Mouse (Mus musculus): ENCODE data around the gene Rce1. TPM values are rescaled to one million over a fixed set of nuclear protein-coding genes. Genes with fewer than 3 reads are reported as not detected.

Gene Rce1
- polyA plus RNA-seq, 1 experiment: not detected

- H3K4me1 ChIP-seq (ENCODE audit: control insufficient read depth, insufficient read depth, low read length): peaks cover 10% of the 10 kb centered on the region; the same call in 1 of the 2 replicates
Observed at GRCm38 (mm10) chr19:4625829-4626535, 541 bp upstream of the Rce1 start.

GRCm38 (mm10) chr19:4624406-4625178 lies 849 bp downstream of the Rce1 start:
- Histone ChIP-seq H3K4me1 (ENCODE audit: control insufficient read depth, insufficient read depth, low read length) (peaks cover 10% of the 10 kb centered on the region; the same call in 1 of the 2 replicates), H3K4me3 (ENCODE audit: insufficient read depth, low read depth, low read length) (peak overlapping the region; percentile 97), H3K27ac (ENCODE audit: insufficient read depth, low read depth, low read length) (no peak overlapping the region)
- no peak for TF ChIP-seq CTCF (IDR thresholded peaks at IDR 0.05; ENCODE audit: insufficient read depth, low read depth, low read length)
- TF ChIP-seq POLR2A (IDR thresholded peaks at IDR 0.05; ENCODE audit: insufficient read depth, low read depth, low read length): no peak
- WGBS: 17% methylated on average over 4 of the region's 4 CpGs

More at GRCm38 (mm10) chr19:4625829-4626535, 541 bp upstream of the Rce1 start:
- under 1% methylated on average over 35 of the region's 35 CpGs for WGBS
- Histone ChIP-seq H3K27ac (ENCODE audit: insufficient read depth, low read depth, low read length) (0 out of 2 replicates have a peak overlapping the region, but pooled peaks have one; percentile 42), H3K4me3 (ENCODE audit: insufficient read depth, low read depth, low read length) (peak overlapping the region; percentile 97)
- no peak for TF ChIP-seq POLR2A (IDR thresholded peaks at IDR 0.05; ENCODE audit: insufficient read depth, low read depth, low read length)
- TF ChIP-seq CTCF (IDR thresholded peaks at IDR 0.05; ENCODE audit: insufficient read depth, low read depth, low read length): no peak

GRCm38 (mm10) chr19:4624006-4624405 lies 1.4 kb downstream of the Rce1 start:
- Histone ChIP-seq H3K4me1 (ENCODE audit: control insufficient read depth, insufficient read depth, low read length) (peaks cover 10% of the 10 kb centered on the region; the same call in 1 of the 2 replicates), H3K27ac (ENCODE audit: insufficient read depth, low read depth, low read length) (no peak overlapping the region), H3K4me3 (ENCODE audit: insufficient read depth, low read depth, low read length) (no peak overlapping the region)
- WGBS: 89% methylated on average over 12 of the region's 12 CpGs
- no peak for TF ChIP-seq POLR2A (IDR thresholded peaks at IDR 0.05; ENCODE audit: insufficient read depth, low read depth, low read length)
- TF ChIP-seq CTCF (IDR thresholded peaks at IDR 0.05; ENCODE audit: insufficient read depth, low read depth, low read length): no peak

- H3K4me3 ChIP-seq (ENCODE audit: insufficient read depth, low read depth, low read length): no peak overlapping the region
- no peak overlapping the region for H3K27ac ChIP-seq (ENCODE audit: insufficient read depth, low read depth, low read length)
- 94% methylated on average over 9 of the region's 9 CpGs for WGBS
- H3K4me1 ChIP-seq (ENCODE audit: control insufficient read depth, insufficient read depth, low read length): peaks cover 10% of the 10 kb centered on the region; the same call in 1 of the 2 replicates
- TF ChIP-seq POLR2A (IDR thresholded peaks at IDR 0.05; ENCODE audit: insufficient read depth, low read depth, low read length) (no peak), CTCF (IDR thresholded peaks at IDR 0.05; ENCODE audit: insufficient read depth, low read depth, low read length) (no peak)
Observed at GRCm38 (mm10) chr19:4623419-4623818, 2.0 kb downstream of the Rce1 start.

GRCm38 (mm10) chr19:4622780-4623179 lies 2.7 kb downstream of the Rce1 start:
- Histone ChIP-seq H3K4me1 (ENCODE audit: control insufficient read depth, insufficient read depth, low read length) (peaks cover 10% of the 10 kb centered on the region; the same call in 1 of the 2 replicates), H3K4me3 (ENCODE audit: insufficient read depth, low read depth, low read length) (no peak overlapping the region), H3K27ac (ENCODE audit: insufficient read depth, low read depth, low read length) (no peak overlapping the region)
- 43% methylated on average over 5 of the region's 5 CpGs for WGBS
- no peak for TF ChIP-seq POLR2A (IDR thresholded peaks at IDR 0.05; ENCODE audit: insufficient read depth, low read depth, low read length)
- TF ChIP-seq CTCF (IDR thresholded peaks at IDR 0.05; ENCODE audit: insufficient read depth, low read depth, low read length): no peak

- Histone ChIP-seq H3K4me3 (ENCODE audit: insufficient read depth, low read depth, low read length) (no peak overlapping the region), H3K4me1 (ENCODE audit: control insufficient read depth, insufficient read depth, low read length) (peaks cover 17% of the 10 kb centered on the region), H3K27ac (ENCODE audit: insufficient read depth, low read depth, low read length) (no peak overlapping the region)
- 88% methylated on average over 7 of the region's 7 CpGs for WGBS
- TF ChIP-seq POLR2A (IDR thresholded peaks at IDR 0.05; ENCODE audit: insufficient read depth, low read depth, low read length) (no peak), CTCF (IDR thresholded peaks at IDR 0.05; ENCODE audit: insufficient read depth, low read depth, low read length) (no peak)
Observed at GRCm38 (mm10) chr19:4620721-4621120, 4.7 kb downstream of the Rce1 start.

GRCm38 (mm10) chr19:4619461-4619860 lies 6.0 kb downstream of the Rce1 start:
- no peak overlapping the region for H3K4me3 ChIP-seq (ENCODE audit: insufficient read depth, low read depth, low read length)
- no peak overlapping the region for H3K27ac ChIP-seq (ENCODE audit: insufficient read depth, low read depth, low read length)
- peaks cover 12% of the 10 kb centered on the region for H3K4me1 ChIP-seq (ENCODE audit: control insufficient read depth, insufficient read depth, low read length)
- TF ChIP-seq POLR2A (IDR thresholded peaks at IDR 0.05; ENCODE audit: insufficient read depth, low read depth, low read length): no peak
- TF ChIP-seq CTCF (IDR thresholded peaks at IDR 0.05; ENCODE audit: insufficient read depth, low read depth, low read length): no peak
- WGBS: 71% methylated on average over 10 of the region's 10 CpGs

GRCm38 (mm10) chr19:4618183-4618582 lies 7.3 kb downstream of the Rce1 start:
- 36% methylated on average over 18 of the region's 18 CpGs for WGBS
- H3K4me1 ChIP-seq (ENCODE audit: control insufficient read depth, insufficient read depth, low read length): peaks cover 21% of the 10 kb centered on the region
- no peak for TF ChIP-seq CTCF (IDR thresholded peaks at IDR 0.05; ENCODE audit: insufficient read depth, low read depth, low read length)
- no peak for TF ChIP-seq POLR2A (IDR thresholded peaks at IDR 0.05; ENCODE audit: insufficient read depth, low read depth, low read length)
- no peak overlapping the region for H3K27ac ChIP-seq (ENCODE audit: insufficient read depth, low read depth, low read length)
- no peak overlapping the region for H3K4me3 ChIP-seq (ENCODE audit: insufficient read depth, low read depth, low read length)

- no peak overlapping the region for H3K27ac ChIP-seq (ENCODE audit: insufficient read depth, low read depth, low read length)
- H3K4me3 ChIP-seq (ENCODE audit: insufficient read depth, low read depth, low read length): no peak overlapping the region
Observed at GRCm38 (mm10) chr19:4616546-4616945, 8.9 kb downstream of the Rce1 start.

More at GRCm38 (mm10) chr19:4616546-4616945, 8.9 kb downstream of the Rce1 start:
- 40% methylated on average over 4 of the region's 4 CpGs for WGBS
- TF ChIP-seq CTCF (IDR thresholded peaks at IDR 0.05; ENCODE audit: insufficient read depth, low read depth, low read length) (no peak), POLR2A (IDR thresholded peaks at IDR 0.05; ENCODE audit: insufficient read depth, low read depth, low read length) (no peak)
- H3K4me1 ChIP-seq (ENCODE audit: control insufficient read depth, insufficient read depth, low read length): peaks cover 36% of the 10 kb centered on the region
